Mouse (Mus musculus) thymus, adult 2 months (tissue): ENCODE results near the gene Tlcd1.
A peak's percentile ranks its signal among the peaks of the same experiment; 100 is the strongest.

Source experiments
- CTCF ChIP-seq: fragments of 200-500 bp; IDR thresholded peaks from 2 replicates; pipeline ENCODE4 v1.5.1; 2012; ENCODE audit warnings: mild to moderate bottlenecking, control low read depth, low read length, moderate library complexity, borderline replicate concordance; ENCODE audit not compliant: control insufficient read depth, poor library complexity, insufficient read depth; ENCODE audit errors: extremely low read depth
- POLR2A ChIP-seq: fragments of 200-500 bp; IDR thresholded peaks from 2 replicates; pipeline ENCODE4 v1.6.1; 2012; ENCODE audit warnings: mild to moderate bottlenecking, low read length, control low read depth, moderate library complexity; ENCODE audit not compliant: control insufficient read depth, poor library complexity, insufficient read depth; ENCODE audit errors: extremely low read depth

- 0 out of 2 replicates have a peak, but pooled peaks have one; percentile 13 for TF ChIP-seq CTCF
- no peak for TF ChIP-seq POLR2A
Observed at GRCm38 (mm10) chr11:78188331-78189233, 12.1 kb downstream of the Tlcd1 start, which contains the start of gene Rab34.
